Mouse (Mus musculus) limb, embryonic 10.5 days (tissue): ENCODE results near the gene Por. TPM values are rescaled to one million over a fixed set of nuclear protein-coding genes. Genes with fewer than 3 reads are reported as not detected.

Experiments
- DNase-seq: peaks from one replicate; pipeline ENCODE4 v3.0.0-alpha.2; 2017; ENCODE audit warnings: low spot score
- H3K27ac ChIP-seq: fragments of 300-500 bp; sonication (generic); 2 replicates; pipeline ENCODE4 v1.5.1; 2016; ENCODE audit warnings: mild to moderate bottlenecking
- H3K27me3 ChIP-seq: fragments of 300-500 bp; sonication (generic); 2 replicates; pipeline ENCODE4 v1.6.1; 2016; ENCODE audit warnings: low read depth, mild to moderate bottlenecking; ENCODE audit not compliant: poor library complexity, severe bottlenecking
- H3K36me3 ChIP-seq: fragments of 300-500 bp; sonication (generic); 2 replicates; pipeline ENCODE4 v1.6.1; 2016; ENCODE audit warnings: mild to moderate bottlenecking, moderate library complexity
- H3K4me1 ChIP-seq: fragments of 300-500 bp; sonication (generic); 2 replicates; pipeline ENCODE4 v1.6.1; 2016
- H3K4me3 ChIP-seq: fragments of 300-500 bp; sonication (generic); 2 replicates; pipeline ENCODE4 v1.5.1; 2016; ENCODE audit warnings: mild to moderate bottlenecking, moderate library complexity
- H3K9me3 ChIP-seq: fragments of 300-500 bp; sonication (generic); replicated peaks from 2 replicates; pipeline ENCODE4 v1.6.1; 2016; ENCODE audit warnings: mild to moderate bottlenecking
- WGBS: fragments of 180-500 bp; shearing (Covaris S2); methylation state at CpG from one replicate; pipeline ENCODE4 v1.1.7; 2016; 5-methylcytosine and 5-hydroxymethylcytosine counted together
- polyA plus RNA-seq: library from polyadenylated mRNA; unstranded; fragments of >200 nt; fragmentation: Nextera tagmentation; extraction: Ambion mirVana; gene quantifications from 2 replicates; pipeline ENCODE4 v1.2.1, GENCODE M21; 2016

Gene Por
- polyA plus RNA-seq, 1 experiment from 2014 or later, result 179 TPM

DNA sequence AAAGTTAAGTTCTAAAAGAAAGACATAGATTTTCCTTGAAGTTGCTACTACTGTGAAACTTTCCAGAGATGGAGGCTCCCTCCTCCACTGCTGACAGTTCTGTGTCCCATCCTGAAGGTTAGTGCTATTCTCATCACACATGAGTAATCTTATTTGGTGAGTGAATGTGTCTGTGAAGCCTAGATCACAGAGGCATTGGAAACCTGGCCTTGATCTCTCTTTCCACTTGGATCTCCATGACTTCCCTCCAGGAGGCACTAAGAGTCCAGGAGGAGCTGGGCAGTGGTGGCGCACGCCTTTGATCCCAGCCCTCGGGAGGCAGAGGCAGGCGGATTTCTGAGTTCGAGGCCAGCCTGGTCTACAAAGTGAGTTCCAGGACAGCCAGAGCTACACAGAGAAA lies 12.2 kb downstream of the Por start:
- WGBS, result 92% methylated on average over 5 of the region's 5 CpGs
- no peaks in the 10 kb centered on the region for H3K36me3 ChIP-seq
- H3K4me1 ChIP-seq, result no peaks in the 10 kb centered on the region
- H3K4me3 ChIP-seq, result no peak overlapping the region
- no peaks in the 10 kb centered on the region for H3K9me3 ChIP-seq
- H3K27me3 ChIP-seq, result no peaks in the 10 kb centered on the region
- H3K27ac ChIP-seq, result no peak overlapping the region
- DNase-seq, result no peak

DNA sequence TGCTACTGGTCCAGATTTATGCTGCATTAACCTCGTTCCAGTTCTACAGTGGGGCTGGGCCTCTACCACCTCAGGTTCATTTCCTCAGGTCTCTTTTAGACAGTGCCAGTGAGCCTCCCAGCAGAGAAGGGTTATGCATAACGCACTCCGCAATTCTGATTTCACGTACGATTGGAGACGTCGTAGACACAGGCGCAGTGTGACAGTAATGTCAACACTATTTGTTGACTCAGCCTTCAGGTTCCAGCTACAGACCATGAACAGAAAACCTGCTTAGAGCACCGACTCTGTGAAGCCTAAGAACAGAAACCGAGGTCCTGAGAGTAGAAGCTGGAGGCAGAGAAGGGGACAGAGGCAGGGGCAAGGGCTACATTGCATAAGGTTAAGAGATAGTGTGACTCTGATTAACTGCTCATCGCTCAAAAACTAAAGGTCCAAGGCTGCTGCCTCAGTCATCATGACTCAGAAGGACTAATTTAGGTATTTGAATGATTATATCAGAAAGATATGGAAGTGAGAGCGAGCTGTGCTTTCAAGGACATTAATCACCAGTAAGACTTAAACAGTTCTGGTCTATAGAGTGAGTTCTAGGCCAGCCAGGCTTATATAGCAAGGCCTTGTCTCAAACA lies 13.2 kb downstream of the Por start:
- H3K36me3 ChIP-seq, result no peaks in the 10 kb centered on the region
- peaks cover 2% of the 10 kb centered on the region for H3K4me1 ChIP-seq
- DNase-seq, result no peak
- no peaks in the 10 kb centered on the region for H3K27me3 ChIP-seq
- no peak overlapping the region for H3K4me3 ChIP-seq
- no peaks in the 10 kb centered on the region for H3K9me3 ChIP-seq
- 92% methylated on average over 12 of the region's 12 CpGs for WGBS
- no peak overlapping the region for H3K27ac ChIP-seq

- no peak for DNase-seq
- 95% methylated on average over 5 of the region's 5 CpGs for WGBS
- H3K4me3 ChIP-seq, result peak overlapping the region; percentile 73
- H3K27me3 ChIP-seq, result no peaks in the 10 kb centered on the region
- no peaks in the 10 kb centered on the region for H3K9me3 ChIP-seq
- peaks cover 11% of the 10 kb centered on the region for H3K36me3 ChIP-seq
- H3K27ac ChIP-seq, result no peak overlapping the region
- H3K4me1 ChIP-seq, result peaks cover 29% of the 10 kb centered on the region
Observed at GRCm38 (mm10) chr5:135690401-135690800, 20.6 kb downstream of the Por start.

DNA sequence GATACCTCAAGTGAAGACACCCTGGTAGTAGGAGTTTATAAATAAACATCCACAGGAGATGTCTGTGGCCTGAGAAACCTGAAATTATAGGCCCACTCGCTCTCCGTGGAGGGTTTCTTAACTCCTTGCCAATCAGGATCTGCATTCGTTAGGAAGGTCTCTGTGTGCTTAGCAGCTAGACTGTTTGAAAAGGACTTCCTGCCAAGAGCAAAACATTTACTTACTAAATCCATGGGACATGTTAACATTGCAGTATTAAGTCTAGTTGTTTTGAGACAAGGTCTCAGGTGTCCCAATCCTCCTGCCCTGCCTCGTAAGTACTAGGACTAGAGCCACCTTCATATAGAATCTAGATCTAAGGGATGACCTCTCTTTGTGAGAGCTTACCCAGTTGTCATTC lies 21.4 kb downstream of the Por start:
- Histone ChIP-seq H3K36me3 (peaks cover 11% of the 10 kb centered on the region), H3K27ac (no peak overlapping the region), H3K4me1 (peaks cover 31% of the 10 kb centered on the region), H3K27me3 (no peaks in the 10 kb centered on the region), H3K4me3 (no peak overlapping the region), H3K9me3 (no peaks in the 10 kb centered on the region)
- DNase-seq, result no peak
- WGBS, result 91% methylated on average over 4 of the region's 4 CpGs

GRCm38 (mm10) chr5:135693281-135693853 lies 23.5 kb downstream of the Por start:
- 96% methylated on average over 5 of the region's 5 CpGs for WGBS
- DNase-seq, result no peak

GRCm38 (mm10) chr5:135695277-135695721 lies 25.5 kb downstream of the Por start:
- Histone ChIP-seq H3K36me3 (peaks cover 38% of the 10 kb centered on the region), H3K4me3 (no peak overlapping the region), H3K27ac (no peak overlapping the region), H3K9me3 (no peaks in the 10 kb centered on the region), H3K27me3 (no peaks in the 10 kb centered on the region), H3K4me1 (peaks cover 13% of the 10 kb centered on the region)
- no peak for DNase-seq
- 73% methylated on average over 7 of the region's 7 CpGs for WGBS

More at GRCm38 (mm10) chr5:135693281-135693853, 23.5 kb downstream of the Por start:
- Histone ChIP-seq H3K36me3 (peaks cover 18% of the 10 kb centered on the region), H3K4me3 (no peak overlapping the region), H3K27me3 (no peaks in the 10 kb centered on the region), H3K4me1 (peaks cover 25% of the 10 kb centered on the region), H3K27ac (no peak overlapping the region), H3K9me3 (no peaks in the 10 kb centered on the region)

DNA sequence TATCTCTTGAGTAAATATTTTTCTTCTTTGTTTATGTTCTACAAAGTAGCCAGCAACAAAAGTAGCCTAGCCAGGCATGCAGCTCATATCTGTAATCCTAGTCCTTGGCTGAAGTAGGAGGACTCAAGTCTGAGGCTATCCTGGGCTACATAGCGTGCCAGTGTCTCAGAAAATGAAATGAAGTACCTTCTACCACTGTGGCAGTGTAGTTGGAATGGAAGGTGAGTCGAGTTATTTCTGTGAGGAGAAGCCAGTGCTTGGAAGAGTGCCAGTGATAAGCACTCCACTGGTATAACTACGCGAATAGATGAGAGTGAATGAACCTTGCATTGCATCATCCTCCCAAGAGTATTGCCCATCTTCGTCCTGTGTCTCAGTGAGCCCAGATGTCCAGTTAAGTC lies 27.9 kb downstream of the Por start:
- Histone ChIP-seq H3K27ac (no peak overlapping the region), H3K9me3 (no peaks in the 10 kb centered on the region), H3K4me3 (no peak overlapping the region), H3K36me3 (peaks cover 54% of the 10 kb centered on the region), H3K4me1 (peaks cover 10% of the 10 kb centered on the region; the same call in 1 of the 2 replicates), H3K27me3 (no peaks in the 10 kb centered on the region)
- no peak for DNase-seq
- WGBS, result 96% methylated on average over 5 of the region's 5 CpGs

DNA sequence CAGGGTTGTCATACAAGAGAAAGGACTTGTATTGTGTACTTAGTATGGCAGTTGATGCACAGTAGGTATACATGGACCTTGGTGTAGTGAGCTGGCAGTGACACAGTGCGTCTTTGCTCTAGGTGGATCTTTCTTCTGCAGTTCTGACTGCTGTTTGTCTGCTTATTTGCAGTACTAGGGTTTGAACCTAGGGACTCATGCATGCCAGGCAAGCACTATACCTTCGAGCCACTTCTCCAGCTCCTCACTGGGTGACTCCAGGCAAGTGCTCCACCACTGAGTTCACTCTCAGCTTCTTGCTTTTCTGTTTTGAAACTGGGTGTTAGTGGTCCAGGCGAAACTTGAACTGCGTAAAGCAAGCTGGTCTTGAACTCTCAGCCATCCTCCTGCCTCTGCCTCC lies 31.8 kb downstream of the Por start:
- Histone ChIP-seq H3K36me3 (peaks cover 70% of the 10 kb centered on the region), H3K4me3 (no peak overlapping the region), H3K4me1 (no peaks in the 10 kb centered on the region), H3K27me3 (no peaks in the 10 kb centered on the region), H3K27ac (no peak overlapping the region), H3K9me3 (no peaks in the 10 kb centered on the region)
- DNase-seq, result no peak
- WGBS, result 93% methylated on average over 4 of the region's 4 CpGs

DNA sequence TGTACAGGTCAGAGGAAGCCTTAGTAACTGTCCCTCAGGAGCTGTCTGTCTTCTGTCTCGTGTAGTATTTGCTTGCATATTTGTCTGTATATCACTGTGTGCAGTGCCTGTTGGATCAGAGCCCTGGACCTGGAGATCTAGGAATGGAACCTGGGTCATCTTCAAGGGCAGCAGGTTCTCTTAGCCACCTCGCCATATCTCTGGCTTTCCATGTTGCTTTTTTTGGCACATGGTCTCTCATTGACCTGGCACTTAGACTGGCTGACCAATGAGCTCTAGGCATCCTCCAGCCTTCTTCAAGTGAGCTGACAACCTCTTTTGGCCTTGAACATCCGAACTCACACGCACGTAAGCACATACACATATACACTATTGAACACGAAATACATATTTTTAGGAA lies 32.4 kb downstream of the Por start:
- DNase-seq, result no peak
- Histone ChIP-seq H3K4me3 (no peak overlapping the region), H3K4me1 (no peaks in the 10 kb centered on the region), H3K27ac (no peak overlapping the region), H3K27me3 (no peaks in the 10 kb centered on the region), H3K9me3 (no peaks in the 10 kb centered on the region), H3K36me3 (peaks cover 76% of the 10 kb centered on the region)
- WGBS, result 92% methylated on average over 6 of the region's 6 CpGs

GRCm38 (mm10) chr5:135702682-135703192 lies 32.9 kb downstream of the Por start:
- Histone ChIP-seq H3K4me1 (0 out of 2 replicates have a peak, but pooled peaks cover under 1% of the 10 kb centered on the region), H3K4me3 (no peak overlapping the region), H3K27ac (no peak overlapping the region), H3K36me3 (peaks cover 80% of the 10 kb centered on the region), H3K27me3 (no peaks in the 10 kb centered on the region), H3K9me3 (no peaks in the 10 kb centered on the region)
- DNase-seq, result no peak
- 81% methylated on average over 15 of the region's 15 CpGs for WGBS

DNA sequence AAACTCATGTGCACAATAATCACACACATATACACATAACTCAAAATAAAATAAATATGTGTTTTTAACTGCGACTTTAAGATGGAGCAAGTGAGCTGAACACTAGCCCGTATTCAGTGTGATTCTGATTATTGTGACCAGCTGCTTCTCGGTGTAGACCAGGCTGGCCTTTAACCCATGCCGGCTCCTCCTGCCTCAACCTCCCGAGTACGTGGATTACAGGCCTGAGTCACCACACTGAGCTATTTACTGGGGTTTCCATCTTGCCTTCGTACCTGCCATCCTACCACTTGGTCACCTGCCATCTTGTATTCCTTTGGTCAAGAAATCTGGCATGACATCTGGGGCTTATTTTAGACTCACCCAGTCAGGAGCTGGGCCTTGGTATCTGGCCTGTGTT lies 33.6 kb downstream of the Por start:
- H3K27me3 ChIP-seq, result no peaks in the 10 kb centered on the region
- H3K4me3 ChIP-seq, result no peak overlapping the region
- peaks cover 80% of the 10 kb centered on the region for H3K36me3 ChIP-seq
- DNase-seq, result no peak
- no peak overlapping the region for H3K27ac ChIP-seq
- 94% methylated on average over 7 of the region's 7 CpGs for WGBS
- no peaks in the 10 kb centered on the region for H3K9me3 ChIP-seq
- 0 out of 2 replicates have a peak, but pooled peaks cover 4% of the 10 kb centered on the region for H3K4me1 ChIP-seq

DNA sequence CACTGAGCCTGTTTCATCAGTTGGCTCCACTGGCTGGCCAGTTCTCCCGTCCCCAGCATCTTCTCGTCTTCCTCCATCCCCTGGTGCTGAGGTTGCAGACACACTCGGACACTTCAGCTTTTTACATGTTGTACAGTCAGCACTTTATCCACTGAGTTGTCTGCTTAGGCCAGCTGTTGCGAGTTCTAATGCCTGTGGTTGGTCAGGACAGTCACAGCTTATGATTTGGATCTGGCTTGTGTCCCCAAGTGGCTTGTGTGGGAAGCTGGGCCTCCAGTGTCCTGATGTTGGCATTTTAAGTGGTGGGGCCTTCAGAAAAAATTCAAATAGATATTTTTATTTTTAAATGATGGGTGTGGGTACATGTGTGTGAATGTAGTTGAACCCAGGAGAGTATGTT lies 35.5 kb downstream of the Por start:
- no peaks in the 10 kb centered on the region for H3K9me3 ChIP-seq
- WGBS, result 93% methylated on average over 4 of the region's 4 CpGs
- no peaks in the 10 kb centered on the region for H3K27me3 ChIP-seq
- H3K4me3 ChIP-seq, result no peak overlapping the region
- H3K36me3 ChIP-seq, result peaks cover 71% of the 10 kb centered on the region
- DNase-seq, result no peak
- H3K27ac ChIP-seq, result no peak overlapping the region
- 0 out of 2 replicates have a peak, but pooled peaks cover 4% of the 10 kb centered on the region for H3K4me1 ChIP-seq

DNA sequence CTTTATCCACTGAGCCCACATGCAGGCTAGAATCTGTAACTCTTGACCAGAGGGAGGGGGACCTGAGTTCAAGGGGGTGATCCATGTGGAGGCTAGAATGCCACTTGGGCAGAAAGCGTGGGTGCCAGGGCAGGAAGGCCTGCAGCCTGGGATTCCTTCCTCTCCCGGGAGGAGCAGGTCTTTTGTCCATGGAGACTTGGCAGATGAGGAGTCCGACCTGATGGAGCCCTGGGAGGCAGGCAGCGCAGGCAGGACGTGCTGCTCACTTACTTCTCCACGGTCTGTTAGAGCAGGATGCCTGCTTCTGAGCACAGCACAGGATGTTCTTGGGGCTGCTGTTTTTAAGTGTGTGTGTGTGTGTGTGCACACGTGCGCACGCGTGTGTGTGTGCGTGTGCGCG lies 37.2 kb downstream of the Por start:
- Histone ChIP-seq H3K36me3 (peaks cover 68% of the 10 kb centered on the region), H3K4me1 (0 out of 2 replicates have a peak, but pooled peaks cover 4% of the 10 kb centered on the region), H3K4me3 (no peak overlapping the region), H3K27ac (no peak overlapping the region), H3K9me3 (no peaks in the 10 kb centered on the region), H3K27me3 (no peaks in the 10 kb centered on the region)
- no peak for DNase-seq
- 95% methylated on average over 13 of the region's 13 CpGs for WGBS
